Mouse (Mus musculus) heart, adult 2 months (tissue): ENCODE data around the gene 4930469K13Rik.

Experiments
- CTCF ChIP-seq: fragments of 200-600 bp; IDR thresholded peaks from 2 replicates; pipeline ENCODE4 v1.8.1; 2022; ENCODE audit warnings: antibody characterized with exemption, mild to moderate bottlenecking, moderate library complexity
- EP300 ChIP-seq: fragments of 200-500 bp; IDR thresholded peaks from 2 replicates; pipeline ENCODE4 v1.6.1; 2011; ENCODE audit warnings: low read depth, low read length, control low read depth; ENCODE audit not compliant: insufficient read depth
- POLR2A ChIP-seq: fragments of 200-500 bp; IDR thresholded peaks from 2 replicates; pipeline ENCODE4 v1.6.1; 2011; ENCODE audit warnings: mild to moderate bottlenecking, low read depth, low read length, control low read depth; ENCODE audit not compliant: insufficient read depth

DNA sequence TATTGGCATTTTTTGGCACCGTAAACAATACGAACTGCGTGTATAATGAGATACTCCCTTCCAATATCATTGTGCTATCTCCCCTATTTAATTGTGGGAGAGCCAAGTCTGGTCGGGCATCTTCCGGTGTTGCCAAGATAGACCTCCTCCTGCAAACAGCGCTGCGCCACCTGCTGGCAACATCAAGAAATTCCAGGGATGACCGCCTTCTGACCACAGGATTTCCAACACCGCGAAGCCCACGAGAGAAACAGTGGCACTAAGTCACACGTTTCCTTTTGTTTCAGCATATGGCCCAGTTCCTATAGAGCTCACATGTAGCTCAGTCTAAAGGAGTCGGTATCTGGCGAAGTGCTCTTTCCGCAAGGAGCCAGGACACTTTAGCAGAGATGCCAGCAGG lies 24.6 kb downstream of the 4930469K13Rik start:
- TF ChIP-seq CTCF (peak; percentile 86), POLR2A (no peak), EP300 (no peak)
